8 mouse cellular contexts compared by ENCODE assay signal in the genomic region with DNA sequence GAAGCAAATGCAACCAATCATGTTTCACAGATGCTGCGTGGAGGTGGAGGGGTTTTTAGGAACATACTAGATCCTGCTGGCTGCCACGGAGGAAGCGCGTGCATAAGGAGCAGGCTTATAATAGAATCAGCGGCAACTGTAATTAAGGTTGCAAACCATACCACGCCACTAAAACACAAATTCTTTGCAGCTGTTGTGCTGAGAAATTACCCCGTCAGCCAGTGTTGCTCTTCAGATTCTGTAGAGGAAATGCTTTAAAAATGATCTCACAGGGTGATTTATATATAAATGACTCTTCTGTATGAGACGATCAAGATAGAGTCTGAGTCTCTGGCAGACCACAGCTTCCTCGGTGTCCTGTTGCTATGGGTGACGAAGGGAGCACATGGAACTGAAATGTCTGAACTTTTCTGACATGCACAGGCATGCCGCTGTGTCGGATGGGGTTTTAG. TPM values are rescaled to one million over a fixed set of nuclear protein-coding genes. Genes with fewer than 3 reads are reported as not detected.
DNase-seq lines count a peak whose midpoint lies in the region; ATAC-seq lines count a peak whose summit lies in the region.

No protein-coding gene starts in this region.

- peaks cover 4% of the 10 kb centered on the region; the same call in 1 of the 2 replicates for H3K36me3 ChIP-seq in limb, embryonic 11.5 days (ENCODE audit: control insufficient read depth, insufficient read depth, low read length)
- peaks cover 71% of the 10 kb centered on the region for H3K36me3 ChIP-seq in limb, embryonic 10.5 days
- H3K36me3 ChIP-seq in embryonic facial prominence, embryonic 10.5 days (replicated peaks): peaks cover 77% of the 10 kb centered on the region
- no peaks in the 10 kb centered on the region for H3K36me3 ChIP-seq in midbrain, embryonic 11.5 days (ENCODE audit: control insufficient read depth, insufficient read depth, low read length)

- no peak for DNase-seq in limb, embryonic 11.5 days (ENCODE audit: low spot score)
- no peak for DNase-seq in limb, embryonic 10.5 days (ENCODE audit: low spot score)
- DNase-seq in embryonic facial prominence, embryonic 10.5 days (ENCODE audit: low spot score): peak; percentile 14
- peak; percentile 77 to 78 for DNase-seq in right cerebral cortex, adult 2 months (ENCODE audit: low spot score in 2 of 2)
- DNase-seq in yolk sac, embryonic 10.5 days (ENCODE audit: low spot score): no peak
- no peak for DNase-seq in midbrain, embryonic 11.5 days (ENCODE audit: low spot score, missing footprints)
- DNase-seq in heart, adult 9 months (ENCODE audit: low spot score in 2 of 2): no peak

- no peak overlapping the region for H3K4me3 ChIP-seq in limb, embryonic 11.5 days (ENCODE audit: low read depth, low read length)
- H3K4me3 ChIP-seq in limb, embryonic 10.5 days: no peak overlapping the region
- no peak overlapping the region for H3K4me3 ChIP-seq in embryonic facial prominence, embryonic 10.5 days
- H3K4me3 ChIP-seq in midbrain, embryonic 11.5 days (ENCODE audit: low read depth, low read length): no peak overlapping the region

- no peaks in the 10 kb centered on the region for H3K4me1 ChIP-seq in limb, embryonic 11.5 days (ENCODE audit: control insufficient read depth, insufficient read depth, low read length)
- peaks cover 11% of the 10 kb centered on the region; the same call in 1 of the 2 replicates for H3K4me1 ChIP-seq in limb, embryonic 10.5 days
- peaks cover 28% of the 10 kb centered on the region for H3K4me1 ChIP-seq in embryonic facial prominence, embryonic 10.5 days
- H3K4me1 ChIP-seq in midbrain, embryonic 11.5 days (ENCODE audit: control insufficient read depth, insufficient read depth, low read length): no peaks in the 10 kb centered on the region

- H3K4me2 ChIP-seq in limb, embryonic 11.5 days (ENCODE audit: low read depth, severe bottlenecking): no peak overlapping the region
- H3K4me2 ChIP-seq in midbrain, embryonic 11.5 days: no peak overlapping the region

- 66% methylated on average over 12 of the region's 12 CpGs for WGBS in limb, embryonic 11.5 days
- WGBS in limb, embryonic 10.5 days: 79% methylated on average over 12 of the region's 12 CpGs
- 80% methylated on average over 12 of the region's 12 CpGs for WGBS in embryonic facial prominence, embryonic 10.5 days
- WGBS in midbrain, embryonic 11.5 days: 87% methylated on average over 12 of the region's 12 CpGs

- no peaks in the 10 kb centered on the region for H3K9me3 ChIP-seq in limb, embryonic 11.5 days (ENCODE audit: control insufficient read depth, low read length)
- H3K9me3 ChIP-seq in limb, embryonic 10.5 days (replicated peaks): no peaks in the 10 kb centered on the region
- H3K9me3 ChIP-seq in embryonic facial prominence, embryonic 10.5 days: no peaks in the 10 kb centered on the region
- H3K9me3 ChIP-seq in midbrain, embryonic 11.5 days (ENCODE audit: control insufficient read depth, low read length): no peaks in the 10 kb centered on the region

- H3K9ac ChIP-seq in limb, embryonic 11.5 days (ENCODE audit: low read length): no peak overlapping the region
- H3K9ac ChIP-seq in midbrain, embryonic 11.5 days (ENCODE audit: low read length): no peak overlapping the region

- ATAC-seq in limb, embryonic 11.5 days (ENCODE audit: insufficient number of reproducible peaks, low FRiP score, low TSS enrichment, low read depth): no peak
- ATAC-seq in inflammation-experienced regulatory T-cells, adult 6 months: peak; percentile 56
- no peak for ATAC-seq in midbrain, embryonic 11.5 days (ENCODE audit: low FRiP score)

- H3K27me3 ChIP-seq in limb, embryonic 11.5 days (ENCODE audit: control insufficient read depth, insufficient read depth, low read length): no peaks in the 10 kb centered on the region
- H3K27me3 ChIP-seq in limb, embryonic 10.5 days (ENCODE audit: low read depth, poor library complexity, severe bottlenecking): no peaks in the 10 kb centered on the region
- H3K27me3 ChIP-seq in embryonic facial prominence, embryonic 10.5 days (replicated peaks; ENCODE audit: low read depth, poor library complexity, severe bottlenecking): no peaks in the 10 kb centered on the region
- H3K27me3 ChIP-seq in midbrain, embryonic 11.5 days (ENCODE audit: control insufficient read depth, insufficient read depth, low read length): no peaks in the 10 kb centered on the region

- 0 out of 2 replicates have a peak overlapping the region, but pooled peaks have one; percentile 21 for H3K27ac ChIP-seq in limb, embryonic 11.5 days (replicated peaks; ENCODE audit: low read depth, low read length)
- no peak overlapping the region for H3K27ac ChIP-seq in limb, embryonic 10.5 days
- H3K27ac ChIP-seq in embryonic facial prominence, embryonic 10.5 days (replicated peaks): no peak overlapping the region
- H3K27ac ChIP-seq in midbrain, embryonic 11.5 days (ENCODE audit: low read depth, low read length): no peak overlapping the region

RNA-seq across cellular contexts. Expression of a gene that starts 40.1 kb away (rescaled TPM):
- 38.4 and 38.7 TPM in 2 replicates for polyA plus RNA-seq in limb, embryonic 11.5 days (2014; fragmentation: Nextera tagmentation; extraction: Ambion mirVana)
- 42.7 and 53.8 TPM in 2 replicates for polyA plus RNA-seq in limb, embryonic 10.5 days (2016; fragmentation: Nextera tagmentation; extraction: Ambion mirVana)
- 52.7 and 54.5 TPM in 2 replicates for polyA plus RNA-seq in embryonic facial prominence, embryonic 10.5 days (2016; fragmentation: Nextera tagmentation; extraction: Ambion mirVana)
- 10 to 100 TPM in 1 of 3 experiments, 1 to 10 TPM in 2; 5.4 to 10.7 (median 9.9) TPM for polyA plus RNA-seq in inflammation-experienced regulatory T-cells, adult 6 months (2017; shearing (Covaris generic))
- 47.5 and 49.0 TPM in 2 replicates for polyA plus RNA-seq in midbrain, embryonic 11.5 days (2014; fragmentation: Nextera tagmentation; extraction: Ambion mirVana)

RNA-seq across cellular contexts. Expression of a gene that starts 52.0 kb away (rescaled TPM):
- 0.40 TPM in 1 of 2 replicates, not detected in the other for polyA plus RNA-seq in limb, embryonic 11.5 days (2014; fragmentation: Nextera tagmentation; extraction: Ambion mirVana)
- polyA plus RNA-seq in limb, embryonic 10.5 days (2016; fragmentation: Nextera tagmentation; extraction: Ambion mirVana): 0.15 TPM in 1 of 2 replicates, not detected in the other
- polyA plus RNA-seq in embryonic facial prominence, embryonic 10.5 days (2016; fragmentation: Nextera tagmentation; extraction: Ambion mirVana): 0.08 and 0.82 TPM in 2 replicates
- polyA plus RNA-seq in inflammation-experienced regulatory T-cells, adult 6 months (2017; shearing (Covaris generic)): 1 to 10 TPM; 4.5 to 8.0 (median 5.1) TPM
- polyA plus RNA-seq in midbrain, embryonic 11.5 days (2014; fragmentation: Nextera tagmentation; extraction: Ambion mirVana): 0.26 and 0.69 TPM in 2 replicates

Comparison
In these comparisons a context has a peak if more than half of its experiments do, and no peak if none do; other contexts are left out.
1. DNase-seq: peak in embryonic facial prominence, embryonic 10.5 days (single experiment) and right cerebral cortex, adult 2 months (2 of 2); none in limb, embryonic 11.5 days (single experiment), limb, embryonic 10.5 days (single experiment), yolk sac, embryonic 10.5 days (single experiment), midbrain, embryonic 11.5 days (single experiment) and heart, adult 9 months (0 of 2).